Mouse (Mus musculus): Measurements from ENCODE around the gene Klra7. TPM values are rescaled to one million over a fixed set of nuclear protein-coding genes. Genes with fewer than 3 reads are reported as not detected.
"Not testable (repeated sequence)": the region's sequence is repeated elsewhere in the genome, so short reads cannot be mapped to it uniquely, and the experiment has no call there.

Gene Klra7
- polyA plus RNA-seq (2012; ENCODE audit: insufficient read depth, low replicate concordance) = not detected in 2 replicates

- H3K27me3 ChIP-seq (replicated peaks) = no peaks in the 10 kb centered on the region
- no peaks in the 10 kb centered on the region for H3K9me3 ChIP-seq
- H3K36me3 ChIP-seq (replicated peaks; ENCODE audit: low read length) = no peaks in the 10 kb centered on the region
- TF ChIP-seq FLI1 (IDR thresholded peaks at IDR 0.05; ENCODE audit: low read length) = no peak
- no peak for TF ChIP-seq GATA1 (IDR thresholded peaks at IDR 0.05; ENCODE audit: borderline replicate concordance, low read length)
- no peak within 1 kb of the TSS for H3K4me3 ChIP-seq (replicated peaks)
- H3K4me1 ChIP-seq = peaks cover 21% of the 10 kb centered on the region
Observed at GRCm38 (mm10) chr6:130233222-130233621, at the start of gene Klra7. Gene Klra7 (minus strand): TSS chr6:130233322.

DNA sequence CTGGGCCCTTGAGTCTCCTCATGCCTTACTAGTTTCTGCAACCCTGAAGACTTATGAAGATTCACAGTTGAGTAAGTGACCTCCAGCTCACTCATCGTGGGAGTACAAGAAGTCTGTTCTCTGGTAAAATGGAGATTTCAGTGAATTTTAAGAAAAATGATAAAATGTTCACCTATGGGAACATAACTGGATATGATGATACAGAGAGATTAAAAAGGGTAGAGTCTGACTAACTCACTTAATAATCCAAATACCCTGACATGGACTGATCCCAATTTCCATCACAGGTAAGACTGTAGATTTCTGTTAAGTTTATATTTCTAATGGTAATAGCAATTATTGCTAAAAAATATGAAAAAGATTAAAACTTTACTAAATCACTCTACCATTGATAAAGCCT is 48.7 kb upstream of the Klra7 start, which contains the start of gene Klra10:
Klra10 (minus strand) TSS at position 101 of the 400 bp plus-strand sequence.
- not testable (repeated sequence) for H3K36me3 ChIP-seq (replicated peaks; ENCODE audit: low read length); H3K9me3 ChIP-seq; H3K4me3 ChIP-seq (replicated peaks); H3K27me3 ChIP-seq (replicated peaks); H3K4me1 ChIP-seq

- TF ChIP-seq GATA1 (IDR thresholded peaks at IDR 0.05; ENCODE audit: borderline replicate concordance, low read length) (no peak), FLI1 (IDR thresholded peaks at IDR 0.05; ENCODE audit: low read length) (no peak)
- Histone ChIP-seq H3K4me1 (peaks cover 5% of the 10 kb centered on the region; the same call in 1 of the 2 replicates), H3K36me3 (replicated peaks; ENCODE audit: low read length) (no peaks in the 10 kb centered on the region), H3K4me3 (replicated peaks) (no peak overlapping the region), H3K27me3 (replicated peaks) (no peaks in the 10 kb centered on the region), H3K9me3 (no peaks in the 10 kb centered on the region)
Observed at GRCm38 (mm10) chr6:130255326-130255725, 22.2 kb upstream of the Klra7 start.

- Histone ChIP-seq H3K9me3 (no peaks in the 10 kb centered on the region), H3K4me1 (peaks cover 24% of the 10 kb centered on the region), H3K4me3 (replicated peaks) (no peak overlapping the region), H3K27me3 (replicated peaks) (no peaks in the 10 kb centered on the region), H3K36me3 (replicated peaks; ENCODE audit: low read length) (no peaks in the 10 kb centered on the region)
- TF ChIP-seq GATA1 (IDR thresholded peaks at IDR 0.05; ENCODE audit: borderline replicate concordance, low read length) (no peak), FLI1 (IDR thresholded peaks at IDR 0.05; ENCODE audit: low read length) (no peak)
Observed at GRCm38 (mm10) chr6:130237536-130237935, 4.4 kb upstream of the Klra7 start.

GRCm38 (mm10) chr6:130236635-130237034 is 3.5 kb upstream of the Klra7 start:
- Histone ChIP-seq H3K4me1 (peaks cover 24% of the 10 kb centered on the region), H3K9me3 (no peaks in the 10 kb centered on the region), H3K27me3 (replicated peaks) (no peaks in the 10 kb centered on the region), H3K36me3 (replicated peaks; ENCODE audit: low read length) (no peaks in the 10 kb centered on the region), H3K4me3 (replicated peaks) (no peak overlapping the region)
- no peak for TF ChIP-seq FLI1 (IDR thresholded peaks at IDR 0.05; ENCODE audit: low read length)
- TF ChIP-seq GATA1 (IDR thresholded peaks at IDR 0.05; ENCODE audit: borderline replicate concordance, low read length) = no peak

DNA sequence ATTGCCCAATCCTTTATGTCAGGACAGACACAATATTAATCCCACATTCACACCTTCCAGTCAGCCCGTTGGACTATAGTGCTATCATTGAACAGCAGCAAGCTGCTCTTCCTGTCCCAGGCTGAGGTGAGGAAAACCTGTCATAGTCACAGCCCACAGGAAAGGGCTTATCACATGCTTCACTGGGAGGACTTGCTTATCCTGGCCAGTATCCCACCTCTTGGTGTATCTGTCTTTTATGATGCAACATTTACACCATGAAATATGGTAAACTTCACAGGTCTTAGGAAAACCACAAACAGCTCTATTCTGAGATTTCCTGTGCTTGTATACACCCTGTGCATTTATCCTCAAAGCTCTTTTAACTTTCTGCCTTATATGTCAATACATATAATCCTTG is 35.7 kb downstream of the Klra7 start:
- H3K9me3 ChIP-seq; H3K27me3 ChIP-seq (replicated peaks); H3K36me3 ChIP-seq (replicated peaks; ENCODE audit: low read length); H3K4me3 ChIP-seq (replicated peaks): not testable (repeated sequence)
- peaks cover 14% of the 10 kb centered on the region; the same call in 1 of the 2 replicates for H3K4me1 ChIP-seq

DNA sequence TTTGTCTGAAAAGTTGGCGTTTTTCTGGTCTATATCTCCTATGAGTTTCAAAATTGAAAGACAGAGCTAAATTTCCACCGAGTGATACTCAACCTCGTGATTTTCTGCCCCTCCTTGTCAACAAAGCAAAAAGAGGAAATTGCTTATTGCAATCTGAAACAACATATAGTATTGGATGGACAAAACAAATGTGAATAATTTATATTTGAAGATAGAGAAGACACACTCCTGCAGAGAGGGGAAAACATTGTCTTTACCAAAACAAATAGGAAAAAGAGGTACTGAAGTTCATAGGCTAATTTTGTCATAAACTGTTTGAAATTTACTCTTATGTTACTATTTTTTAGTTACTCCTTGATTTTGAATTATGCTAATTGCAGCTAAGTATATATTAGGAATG is 40.1 kb downstream of the Klra7 start, which contains the start of gene Klra9:
Klra9 (minus strand) TSS at position 101 of the 400 bp plus-strand sequence.
- H3K4me3 ChIP-seq (replicated peaks); H3K27me3 ChIP-seq (replicated peaks); H3K36me3 ChIP-seq (replicated peaks; ENCODE audit: low read length); H3K9me3 ChIP-seq: not testable (repeated sequence)
- peaks cover 14% of the 10 kb centered on the region; the same call in 1 of the 2 replicates for H3K4me1 ChIP-seq

Other genes with a start within 250 kb of the Klra7 start
- not detected in 2 replicates for gene Klra6, start 206.4 kb downstream of the Klra7 start, polyA plus RNA-seq (2012; ENCODE audit: insufficient read depth, low replicate concordance)
- gene Klra4, start 166.1 kb downstream of the Klra7 start, polyA plus RNA-seq (2012; ENCODE audit: insufficient read depth, low replicate concordance) = not detected in 2 replicates
- gene Klra8, start 103.4 kb downstream of the Klra7 start, polyA plus RNA-seq (2012; ENCODE audit: insufficient read depth, low replicate concordance) = not detected in 2 replicates
- gene Klra9, start 40.2 kb downstream of the Klra7 start, polyA plus RNA-seq (2012; ENCODE audit: insufficient read depth, low replicate concordance) = not detected in 2 replicates
- gene Klra10, start 48.6 kb upstream of the Klra7 start, polyA plus RNA-seq (2012; ENCODE audit: insufficient read depth, low replicate concordance) = not detected in 2 replicates
- not detected in 2 replicates for gene Klra3, start 104.3 kb upstream of the Klra7 start, polyA plus RNA-seq (2012; ENCODE audit: insufficient read depth, low replicate concordance)
- not detected in 2 replicates for gene Klra1, start 153.6 kb upstream of the Klra7 start, polyA plus RNA-seq (2012; ENCODE audit: insufficient read depth, low replicate concordance)

Measured in megakaryocyte, embryonic 14.5 days (primary cell).